11 mouse cellular contexts compared by ENCODE assay signal in genomic region chr13:62879831-62880615, GRCm38 (mm10). TPM values are rescaled to one million over a fixed set of nuclear protein-coding genes. Genes with fewer than 3 reads are reported as not detected.
DNase-seq lines count a peak whose midpoint lies in the region; ATAC-seq and TF ChIP-seq lines count a peak whose summit lies in the region.
"Had no signal": no experiment of that assay in that cellular context is flagged by ENCODE, and none has a peak within 500 bp of the region (broad histone marks: within the 10 kb centered on the region; RNA-seq: fewer than 3 reads in every experiment).

No protein-coding gene starts in this region.

- no peak for TF ChIP-seq CTCF in G1E (IDR thresholded peaks at IDR 0.05; ENCODE audit: low read depth, low read length)

- peak; percentile 36 for DNase-seq in kidney, adult 9 months
- DNase-seq in G1E (ENCODE audit: low spot score): no peak
- peak; percentile 28 to 65 for DNase-seq in spleen, postnatal 4 days (ENCODE audit: low spot score in 2 of 2)
- DNase-seq in frontal cortex, postnatal 25 days (ENCODE audit: low spot score in 2 of 2): no peak
- DNase-seq: adrenal gland, postnatal 10 days had no signal

- no peaks in the 10 kb centered on the region for H3K4me1 ChIP-seq in kidney, embryonic 14.5 days (ENCODE audit: control insufficient read depth, insufficient read depth, low read length)
- H3K4me1 ChIP-seq in G1E (ENCODE audit: insufficient read depth, low read depth, low read length): no peaks in the 10 kb centered on the region
- peaks cover 13% of the 10 kb centered on the region; the same call in 1 of the 2 replicates for H3K4me1 ChIP-seq in limb, embryonic 12.5 days (replicated peaks)

- no peak overlapping the region for H3K4me3 ChIP-seq in kidney, embryonic 14.5 days (ENCODE audit: low read length)
- H3K4me3 ChIP-seq in G1E (ENCODE audit: low read depth, low read length): no peak overlapping the region
- no peak overlapping the region for H3K4me3 ChIP-seq in limb, embryonic 12.5 days (replicated peaks)
- H3K4me3 ChIP-seq: erythroblast, embryonic 14.5 days had no signal

- WGBS in kidney, embryonic 14.5 days: 40% methylated on average over 8 of the region's 8 CpGs
- 50% methylated on average over 8 of the region's 8 CpGs for WGBS in limb, embryonic 12.5 days

- no peak overlapping the region for H3K9ac ChIP-seq in kidney, embryonic 14.5 days (ENCODE audit: low read depth, low read length)
- no peak overlapping the region for H3K9ac ChIP-seq in limb, embryonic 12.5 days (replicated peaks)

- no peak overlapping the region for H3K27ac ChIP-seq in kidney, embryonic 14.5 days (ENCODE audit: low read depth, low read length)
- 0 out of 2 replicates have a peak overlapping the region, but pooled peaks have one; percentile 31 for H3K27ac ChIP-seq in limb, embryonic 12.5 days

- no peaks in the 10 kb centered on the region for H3K27me3 ChIP-seq in kidney, embryonic 14.5 days (ENCODE audit: control insufficient read depth, insufficient read depth, low read length)
- H3K27me3 ChIP-seq in G1E (ENCODE audit: insufficient read depth, low read length): no peaks in the 10 kb centered on the region; the same call in 1 of the 2 replicates
- H3K27me3 ChIP-seq in limb, embryonic 12.5 days: no peaks in the 10 kb centered on the region

- no peak for ATAC-seq in kidney, embryonic 14.5 days (ENCODE audit: low FRiP score, low TSS enrichment)
- peak; percentile 40; the same call in 1 of the 2 replicates for ATAC-seq in G1E (ENCODE audit: extremely low read depth, insufficient number of reproducible peaks, low FRiP score, poor library complexity, severe bottlenecking)
- no peak for ATAC-seq in limb, embryonic 12.5 days (ENCODE audit: insufficient number of reproducible peaks, insufficient read depth, low FRiP score, low TSS enrichment, low read depth)
- no peak for ATAC-seq in frontal cortex, adult (ENCODE audit: low TSS enrichment)
- ATAC-seq in erythroid progenitor cell, adult 5-6 weeks (replicated peaks; ENCODE audit: low FRiP score, poor library complexity, severe bottlenecking): no peak

- no peaks in the 10 kb centered on the region for H3K36me3 ChIP-seq in kidney, embryonic 14.5 days (ENCODE audit: control insufficient read depth, insufficient read depth, low read length)
- no peaks in the 10 kb centered on the region for H3K36me3 ChIP-seq in G1E (replicated peaks)
- H3K36me3 ChIP-seq in limb, embryonic 12.5 days: no peaks in the 10 kb centered on the region

- H3K9me3 ChIP-seq in kidney, embryonic 14.5 days (ENCODE audit: control insufficient read depth, low read length): no peaks in the 10 kb centered on the region
- peaks cover 11% of the 10 kb centered on the region for H3K9me3 ChIP-seq in G1E (replicated peaks)
- H3K9me3 ChIP-seq in limb, embryonic 12.5 days: no peaks in the 10 kb centered on the region

- no peak overlapping the region for H3K4me2 ChIP-seq in kidney, embryonic 14.5 days (replicated peaks; ENCODE audit: low read depth, low read length)
- no peak overlapping the region for H3K4me2 ChIP-seq in limb, embryonic 12.5 days

RNA-seq across cellular contexts. Expression of gene Fbp1, which starts 8.1 kb away (rescaled TPM):
- 1.8 and 3.9 TPM in 2 replicates for polyA plus RNA-seq in kidney, embryonic 14.5 days (2014; fragmentation: Nextera tagmentation; extraction: Ambion mirVana)
- total RNA-seq in G1E (2014; fragmentation: Nextera tagmentation): not detected in 2 replicates
- not detected in 2 replicates for total RNA-seq in G1E (2017)
- polyA plus RNA-seq in G1E (2012): not detected in 2 replicates
- 0.61 and 0.80 TPM in 2 replicates for polyA plus RNA-seq in limb, embryonic 12.5 days (2016; fragmentation: Nextera tagmentation; extraction: Ambion mirVana)
- 1.4 and 5.9 TPM in 2 replicates for total RNA-seq in erythroid progenitor cell, adult 5-6 weeks (2015; ENCODE audit: low replicate concordance)
- total RNA-seq in erythroid progenitor cell, adult 5-6 weeks (2017; ENCODE audit: low replicate concordance): 4.0 TPM in 1 of 2 replicates, not detected in the other
- polyA plus RNA-seq: erythroblast, embryonic 14.5 days had no signal

RNA-seq across cellular contexts. Expression of gene Fbp2, which starts 21.8 kb away (rescaled TPM):
- polyA plus RNA-seq in kidney, embryonic 14.5 days (2014; fragmentation: Nextera tagmentation; extraction: Ambion mirVana): 1.7 and 5.9 TPM in 2 replicates
- total RNA-seq in G1E (2014; fragmentation: Nextera tagmentation) (not detected in 2 replicates), G1E (2017) (not detected in 2 replicates)
- polyA plus RNA-seq in G1E (2012): not detected in 2 replicates
- polyA plus RNA-seq in limb, embryonic 12.5 days (2016; fragmentation: Nextera tagmentation; extraction: Ambion mirVana): 0.73 and 1.1 TPM in 2 replicates
- not detected in 2 replicates for total RNA-seq in erythroid progenitor cell, adult 5-6 weeks (2015; ENCODE audit: low replicate concordance)
- total RNA-seq in erythroid progenitor cell, adult 5-6 weeks (2017; ENCODE audit: low replicate concordance): not detected in 2 replicates
- total RNA-seq: layer of hippocampus, adult 18-20 months had no signal
- polyA plus RNA-seq: erythroblast, embryonic 14.5 days had no signal

Comparison
In these comparisons a context has a peak if more than half of its experiments do, and no peak if none do; other contexts are left out.
1. DNase-seq: peak in kidney, adult 9 months (single experiment) and spleen, postnatal 4 days (2 of 2); none in G1E (single experiment) and frontal cortex, postnatal 25 days (0 of 2).